Mouse (Mus musculus) fibroblast of lung, adult 2 months (primary cell): Measurements from ENCODE around the gene Rab34.

Source experiments
- DNase-seq: peaks from one replicate; pipeline ENCODE4 v3.0.0-alpha.2; 2011; ENCODE audit warnings: low read depth

Gene Rab34

GRCm38 (mm10) chr11:78188331-78189233, at the start of gene Rab34:
TSS of gene Rab34 (plus strand) at chr11:78188430.
- DNase-seq = peak; percentile 81

GRCm38 (mm10) chr11:78140665-78141064, 47.6 kb upstream of the Rab34 start:
- no peak for DNase-seq

- DNase-seq = no peak
Observed at GRCm38 (mm10) chr11:78143520-78143919, 44.7 kb upstream of the Rab34 start.

GRCm38 (mm10) chr11:78146168-78146567, 42.1 kb upstream of the Rab34 start:
- DNase-seq = no peak

GRCm38 (mm10) chr11:78146707-78147543, 41.3 kb upstream of the Rab34 start:
- peak; percentile 81 for DNase-seq

GRCm38 (mm10) chr11:78151161-78151560, 37.1 kb upstream of the Rab34 start:
- no peak for DNase-seq

GRCm38 (mm10) chr11:78152299-78153231, 35.7 kb upstream of the Rab34 start:
- DNase-seq = peak; percentile 84

GRCm38 (mm10) chr11:78153778-78154177, 34.5 kb upstream of the Rab34 start:
- DNase-seq = no peak

GRCm38 (mm10) chr11:78155674-78156073, 32.6 kb upstream of the Rab34 start:
- DNase-seq = no peak

- no peak for DNase-seq
Observed at GRCm38 (mm10) chr11:78156156-78156699, 32.0 kb upstream of the Rab34 start.

GRCm38 (mm10) chr11:78159096-78159495, 29.1 kb upstream of the Rab34 start:
- DNase-seq = peak; percentile 86

GRCm38 (mm10) chr11:78159557-78159956, 28.7 kb upstream of the Rab34 start:
- DNase-seq = no peak

GRCm38 (mm10) chr11:78160171-78160570, 28.1 kb upstream of the Rab34 start:
- no peak for DNase-seq

GRCm38 (mm10) chr11:78160675-78161074, 27.6 kb upstream of the Rab34 start:
- DNase-seq = no peak

GRCm38 (mm10) chr11:78161169-78161568, 27.1 kb upstream of the Rab34 start:
- DNase-seq = no peak

GRCm38 (mm10) chr11:78161968-78162367, 26.3 kb upstream of the Rab34 start:
- no peak for DNase-seq

- DNase-seq = no peak
Observed at GRCm38 (mm10) chr11:78162504-78162903, 25.7 kb upstream of the Rab34 start.

- DNase-seq = no peak
Observed at GRCm38 (mm10) chr11:78163045-78163444, 25.2 kb upstream of the Rab34 start.

GRCm38 (mm10) chr11:78163681-78164603, 24.3 kb upstream of the Rab34 start:
- no peak for DNase-seq

GRCm38 (mm10) chr11:78164604-78164923, 23.7 kb upstream of the Rab34 start:
- no peak for DNase-seq
